Mouse (Mus musculus) cerebellum, postnatal 10 days (tissue): Measurements from ENCODE around the gene Tpsg1.

ENCODE experiments used
- DNase-seq, 2 experiments: peaks; one replicate each; pipeline ENCODE4 v3.0.0; 2021; ENCODE audit warnings: mixed read lengths in 2 of 2

Gene Tpsg1

GRCm38 (mm10) chr17:25368973-25369372 is at the start of gene Tpsg1:
Gene Tpsg1 (plus strand): TSS chr17:25369273.
- DNase-seq = no peak

DNA sequence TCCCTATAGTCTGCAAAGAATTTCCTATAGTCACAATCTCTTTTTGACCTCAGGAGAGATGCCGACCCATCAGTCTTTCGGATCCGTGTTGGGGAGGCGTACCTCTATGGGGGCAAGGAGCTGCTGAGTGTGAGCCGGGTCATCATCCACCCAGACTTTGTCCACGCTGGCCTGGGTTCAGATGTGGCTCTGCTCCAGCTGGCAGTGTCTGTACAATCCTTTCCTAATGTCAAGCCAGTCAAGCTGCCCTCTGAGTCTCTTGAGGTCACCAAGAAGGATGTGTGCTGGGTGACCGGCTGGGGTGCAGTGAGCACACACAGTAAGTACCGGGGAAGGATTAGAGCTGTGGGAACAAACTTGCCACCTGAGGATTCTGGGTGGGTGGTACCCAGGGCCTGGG is 48.3 kb upstream of the Tpsg1 start:
- DNase-seq = no peak

GRCm38 (mm10) chr17:25322930-25323329 is 46.1 kb upstream of the Tpsg1 start:
- no peak for DNase-seq

- no peak for DNase-seq
These were observed 36.8 kb upstream of the Tpsg1 start for GRCm38 (mm10) chr17:25332321-25332720.

GRCm38 (mm10) chr17:25333943-25334342 is 35.1 kb upstream of the Tpsg1 start:
- peak; percentile 88 to 91 for DNase-seq

DNA sequence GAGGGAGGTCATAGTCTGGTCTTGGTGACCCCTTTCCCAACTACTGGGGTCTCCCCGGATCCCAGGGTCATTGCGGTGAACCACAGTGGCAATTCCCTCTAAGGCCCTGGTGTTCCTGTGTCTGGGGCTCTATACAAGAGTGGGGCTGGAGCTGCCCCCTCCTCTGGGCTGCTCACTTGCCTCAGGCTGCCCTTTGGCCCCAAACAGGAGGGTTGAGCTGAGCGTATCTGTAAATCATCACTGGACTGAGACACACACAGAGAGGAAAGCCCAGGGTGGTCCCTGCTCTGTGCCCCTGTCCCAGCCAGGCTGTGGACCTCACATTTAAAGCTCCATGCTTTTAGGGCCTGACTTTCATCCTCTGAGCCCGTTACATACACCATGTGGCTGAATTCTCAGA is 30.9 kb upstream of the Tpsg1 start:
- no peak for DNase-seq

DNA sequence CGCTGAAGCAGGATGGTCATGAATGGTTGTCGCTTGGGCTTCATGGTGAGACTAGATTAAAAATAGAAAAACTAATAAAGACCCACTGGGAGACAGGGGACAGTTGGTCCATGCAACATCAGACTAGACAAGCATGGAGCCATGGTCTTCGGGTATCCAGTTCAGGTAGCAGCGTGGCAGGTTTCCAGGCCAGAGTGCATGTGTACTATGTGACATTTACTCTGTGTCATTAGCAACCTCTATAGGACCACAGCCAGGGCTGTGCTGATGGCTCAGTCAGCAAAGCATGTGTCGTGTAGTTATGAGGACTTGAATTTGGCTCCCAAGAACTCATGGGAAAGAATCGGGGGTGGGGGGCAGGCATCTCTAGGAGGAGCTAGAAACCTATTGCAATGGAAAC is 29.1 kb upstream of the Tpsg1 start:
- DNase-seq = no peak

- DNase-seq = no peak
These were observed 27.6 kb upstream of the Tpsg1 start for GRCm38 (mm10) chr17:25341490-25341889.

DNA sequence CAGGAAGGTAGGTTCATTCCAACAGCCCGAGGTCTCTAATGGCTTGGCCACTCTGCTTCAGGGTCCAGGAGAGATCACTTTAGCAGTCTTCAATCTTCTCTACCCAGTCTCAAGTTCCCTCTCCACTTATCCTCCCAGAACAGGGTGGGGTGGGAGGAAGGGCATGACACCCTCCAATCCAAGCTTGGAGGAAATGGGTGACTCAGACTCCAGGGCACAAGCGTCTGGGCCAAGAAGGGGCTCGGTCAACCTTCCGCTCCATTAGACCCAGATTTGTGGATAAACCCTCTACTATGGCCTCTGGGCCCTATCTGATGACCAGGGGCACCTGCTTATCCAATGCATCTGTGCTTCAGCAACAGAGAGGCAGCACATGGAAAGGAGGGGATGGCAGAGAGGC is 23.6 kb upstream of the Tpsg1 start, which contains the start of gene Tpsab1:
Gene Tpsab1 (minus strand): TSS at position 101 of the 400 bp plus-strand sequence.
- DNase-seq = no peak

DNA sequence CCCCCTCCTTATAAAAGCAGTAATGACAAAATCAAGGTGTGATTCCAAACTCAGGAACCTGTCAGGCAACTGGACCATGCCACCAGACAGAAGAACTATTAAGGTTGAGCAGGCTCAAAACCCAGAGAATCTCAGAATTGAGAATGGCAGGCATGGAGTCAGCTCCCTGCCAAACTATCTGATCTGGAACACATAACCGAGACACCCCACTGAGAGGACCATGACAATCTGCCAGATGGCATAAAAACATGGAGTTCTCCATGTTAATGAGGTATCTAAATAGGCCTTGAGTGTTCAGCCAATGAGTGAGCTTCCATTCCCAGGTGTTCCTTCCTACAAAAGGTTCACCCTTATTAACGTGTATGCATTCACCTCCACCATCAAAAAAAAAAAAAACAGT is 7.8 kb upstream of the Tpsg1 start:
- peak; percentile 52 to 57 for DNase-seq

- DNase-seq = peak; percentile 71 to 74
These were observed 5.3 kb upstream of the Tpsg1 start for GRCm38 (mm10) chr17:25363726-25364125.

- DNase-seq = no peak
These were observed 3.1 kb upstream of the Tpsg1 start, which contains the start of gene Tpsb2 for GRCm38 (mm10) chr17:25366005-25366404. Gene Tpsb2 (plus strand): TSS chr17:25366305.

DNA sequence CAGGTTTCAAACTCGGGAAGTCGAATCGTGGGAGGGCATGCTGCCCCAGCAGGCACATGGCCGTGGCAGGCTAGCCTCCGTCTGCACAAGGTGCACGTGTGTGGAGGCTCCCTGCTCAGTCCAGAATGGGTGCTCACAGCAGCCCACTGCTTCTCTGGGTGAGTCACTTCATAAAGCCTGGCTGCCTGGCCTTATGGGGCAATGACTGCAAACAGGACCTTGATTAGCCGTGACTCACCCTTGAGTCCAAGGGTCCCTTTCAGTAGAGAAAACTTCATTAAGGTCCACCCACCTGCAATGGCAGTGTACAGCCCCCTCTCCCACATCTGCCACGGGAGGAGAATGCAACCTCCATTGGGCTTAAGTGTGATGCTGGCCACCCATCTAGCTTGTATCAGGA is 3.4 kb downstream of the Tpsg1 start:
- DNase-seq = no peak

DNA sequence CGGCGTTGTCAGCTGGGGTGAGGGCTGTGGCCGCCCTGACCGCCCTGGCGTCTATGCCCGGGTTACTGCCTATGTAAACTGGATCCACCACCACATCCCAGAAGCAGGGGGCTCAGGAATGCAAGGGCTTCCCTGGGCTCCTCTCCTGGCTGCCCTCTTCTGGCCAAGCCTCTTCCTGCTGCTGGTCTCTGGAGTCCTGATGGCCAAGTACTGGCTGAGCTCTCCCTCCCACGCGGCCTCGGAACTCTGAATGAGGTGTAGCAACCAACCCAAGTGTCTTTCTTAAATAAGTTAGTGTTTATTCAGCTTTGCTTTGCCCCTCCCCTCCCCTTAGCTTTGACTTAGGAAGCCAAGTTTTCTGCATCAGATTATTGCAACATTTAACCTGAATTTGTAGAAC is 4.9 kb downstream of the Tpsg1 start:
- peak; percentile 45 to 50 for DNase-seq

DNA sequence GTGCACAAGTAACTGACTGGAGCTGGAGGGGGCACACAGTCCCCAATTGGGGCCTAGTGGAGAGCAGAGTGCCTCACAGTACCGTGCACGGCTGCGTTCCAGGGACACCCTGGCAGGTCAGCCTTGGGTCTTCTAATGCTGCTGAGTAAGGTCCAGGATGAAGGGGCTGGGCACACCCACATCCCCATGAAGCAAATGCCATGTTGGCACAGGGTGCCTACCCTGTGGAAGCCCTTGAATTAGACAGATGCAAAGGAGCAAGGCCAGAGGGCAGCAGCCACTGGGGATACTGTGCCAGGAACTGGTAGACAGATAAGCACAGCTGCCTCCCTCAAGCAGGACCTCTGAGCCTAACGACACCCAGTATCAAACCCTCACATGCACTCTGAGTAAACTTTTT is 25.5 kb downstream of the Tpsg1 start:
- no peak for DNase-seq

DNA sequence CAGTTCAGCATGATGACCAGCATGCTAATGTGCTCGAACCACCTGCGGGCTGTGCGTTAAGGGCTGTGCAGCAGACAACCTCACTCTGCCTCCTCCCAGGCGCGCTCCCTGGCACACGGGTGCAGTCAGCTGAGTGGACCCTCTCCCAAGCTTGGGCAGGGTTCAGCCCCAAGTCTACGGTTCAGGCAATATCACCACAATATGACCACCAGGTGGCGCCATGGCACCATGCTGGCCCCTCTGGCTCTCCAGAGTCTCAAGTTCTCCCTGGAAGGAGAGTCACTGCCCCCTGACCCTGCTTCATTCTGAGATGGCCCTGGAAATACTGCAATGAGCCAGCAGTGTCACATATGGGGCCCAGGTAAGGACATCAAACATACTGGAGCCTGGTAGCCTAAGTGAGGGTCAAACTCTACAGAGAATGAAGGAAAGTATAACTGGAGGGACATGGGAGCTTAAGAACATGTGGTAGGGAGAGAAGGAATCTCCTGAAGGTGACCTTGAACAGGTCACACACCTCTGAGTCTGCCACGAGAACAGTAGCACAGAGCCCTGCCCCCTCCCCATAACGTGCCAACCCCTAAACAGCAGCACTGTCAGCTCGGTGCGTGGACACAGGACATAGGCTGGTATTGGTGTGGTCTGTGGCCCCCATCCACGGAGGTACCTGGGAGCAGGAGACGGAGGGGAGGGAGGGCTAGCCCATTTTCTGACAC is 28.9 kb downstream of the Tpsg1 start:
- DNase-seq = peak; percentile 93 to 96

DNA sequence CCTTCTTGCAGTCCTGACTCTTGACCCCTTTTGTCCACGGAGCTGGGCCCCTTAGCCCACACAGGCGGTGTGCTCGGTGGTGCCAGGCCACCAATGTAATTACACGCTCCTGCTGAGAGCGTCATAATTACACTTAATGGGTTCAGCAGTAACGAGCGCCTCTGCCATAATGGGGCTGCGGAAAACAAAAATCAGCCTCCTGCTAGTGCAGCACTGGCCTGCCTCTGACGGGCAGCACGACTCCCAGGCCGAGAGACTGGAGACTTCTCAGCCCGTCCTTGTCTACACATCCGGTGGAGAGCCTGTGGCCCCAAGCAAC is 29.4 kb downstream of the Tpsg1 start:
- no peak for DNase-seq

GRCm38 (mm10) chr17:25400443-25400842 is 31.4 kb downstream of the Tpsg1 start:
- no peak for DNase-seq

DNA sequence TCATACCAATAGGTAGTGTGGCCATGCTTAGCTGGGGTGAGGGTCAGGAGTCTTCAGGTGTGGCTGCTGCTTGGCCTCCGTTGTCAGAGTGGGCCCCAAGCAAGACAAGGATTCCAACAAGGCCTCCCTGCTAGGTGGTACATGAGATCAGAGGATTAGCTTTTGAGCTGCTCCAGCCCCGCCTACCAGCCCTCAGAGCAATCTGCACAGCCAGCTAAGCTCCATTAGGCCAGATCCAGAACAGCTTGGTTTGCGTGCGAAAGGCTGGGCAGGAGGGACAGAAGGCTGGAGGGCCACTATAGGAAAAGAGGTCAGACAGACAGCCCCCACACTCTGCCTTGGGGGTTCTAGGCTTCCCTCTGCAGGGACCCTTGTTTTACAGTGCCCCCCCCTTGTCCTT is 32.4 kb downstream of the Tpsg1 start:
- peak; percentile 42 to 44 for DNase-seq

- no peak for DNase-seq
These were observed 33.2 kb downstream of the Tpsg1 start for GRCm38 (mm10) chr17:25402224-25402623.

GRCm38 (mm10) chr17:25404190-25404589 is 35.1 kb downstream of the Tpsg1 start:
- no peak for DNase-seq

GRCm38 (mm10) chr17:25405224-25405895 is 36.3 kb downstream of the Tpsg1 start:
- no peak for DNase-seq

GRCm38 (mm10) chr17:25406011-25406441 is 37.0 kb downstream of the Tpsg1 start:
- peak; percentile 59 to 65 for DNase-seq

DNA sequence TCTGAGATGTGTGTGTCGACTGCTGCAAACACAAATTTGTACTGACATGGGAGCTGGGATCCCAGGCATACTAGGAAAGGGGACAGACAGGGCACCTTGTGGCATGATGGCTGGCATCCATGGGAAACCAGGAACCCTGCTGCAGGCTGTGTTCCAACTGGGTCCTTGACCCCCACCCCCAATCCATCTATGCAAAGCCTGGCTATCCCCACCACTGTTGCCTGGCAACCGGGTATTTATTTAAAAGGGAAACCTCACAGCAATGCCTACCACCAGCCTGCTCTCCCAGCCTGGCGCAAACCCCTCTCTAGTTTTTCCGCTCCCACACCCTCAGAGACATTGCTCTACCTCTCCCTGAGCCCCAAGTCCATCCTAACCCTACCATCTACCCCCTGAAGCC is 38.3 kb downstream of the Tpsg1 start:
- DNase-seq = peak in 1 of 2 experiments; percentile 36
